Mouse (Mus musculus): ENCODE results near the gene Xrn2. TPM values are rescaled to one million over a fixed set of nuclear protein-coding genes. Genes with fewer than 3 reads are reported as not detected.
A peak's percentile ranks its signal among the peaks of the same experiment; 100 is the strongest.
"Not testable (repeated sequence)": the region's sequence is repeated elsewhere in the genome, so short reads cannot be mapped to it uniquely, and the experiment has no call there.

Gene Xrn2
- polyA plus RNA-seq, 1 experiment from 2014 or later = 93.4 TPM

DNA sequence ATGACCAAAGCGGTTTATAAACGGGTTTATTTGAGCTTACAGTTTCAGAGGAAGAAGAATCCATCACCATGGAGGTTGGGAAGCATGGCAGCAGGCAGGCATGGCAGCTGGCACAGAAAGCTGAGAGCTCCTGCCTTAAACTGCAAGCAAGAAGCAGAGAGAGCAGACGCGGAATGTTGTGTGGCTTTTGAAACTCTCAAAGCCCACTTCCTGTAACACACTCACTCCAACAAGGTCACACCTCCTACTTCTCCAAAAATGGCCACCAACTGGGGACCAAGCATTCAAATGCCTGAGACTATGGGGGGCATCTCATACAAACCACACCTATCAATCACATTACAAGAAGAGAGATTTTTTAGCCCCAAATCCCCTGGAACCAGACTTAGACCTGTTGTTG, 2.7 kb upstream of the Xrn2 start:
- Histone ChIP-seq H3K4me1 (ENCODE audit: control insufficient read depth, insufficient read depth, low read length) (peaks cover 14% of the 10 kb centered on the region), H3K9ac (ENCODE audit: low read length) (no peak overlapping the region), H3K4me3 (ENCODE audit: low read depth, low read length) (no peak overlapping the region), H3K4me2 (ENCODE audit: low read length) (no peak overlapping the region), H3K9me3 (replicated peaks; ENCODE audit: control insufficient read depth, low read length) (no peaks in the 10 kb centered on the region), H3K27me3 (replicated peaks; ENCODE audit: control insufficient read depth, insufficient read depth, low read length) (no peaks in the 10 kb centered on the region), H3K27ac (ENCODE audit: low read depth, low read length) (no peak overlapping the region), H3K36me3 (ENCODE audit: control insufficient read depth, insufficient read depth, low read length) (no peaks in the 10 kb centered on the region)
- no peak for ATAC-seq
- 96% methylated on average over 4 of the region's 4 CpGs for WGBS
- DNase-seq (ENCODE audit: low spot score) = no peak

DNA sequence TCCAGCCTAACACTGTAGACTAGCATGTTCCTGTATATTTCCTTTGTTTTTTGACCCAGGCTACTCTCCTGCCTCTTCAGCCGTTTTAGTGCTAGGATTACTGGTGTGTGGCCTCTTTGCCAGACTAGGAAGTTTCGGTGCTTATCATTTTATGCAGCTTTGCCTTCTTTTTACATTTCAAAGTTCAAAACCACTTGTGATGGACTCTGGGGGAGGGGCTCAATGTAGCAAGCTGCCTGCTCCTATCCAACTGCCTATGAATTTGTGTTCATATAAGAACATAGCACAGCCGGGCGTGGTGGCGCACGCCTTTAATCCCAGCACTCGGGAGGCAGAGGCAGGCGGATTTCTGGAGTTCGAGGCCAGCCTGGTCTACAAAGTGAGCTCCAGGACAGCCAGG, 1.8 kb upstream of the Xrn2 start:
- Histone ChIP-seq H3K27me3 (replicated peaks; ENCODE audit: control insufficient read depth, insufficient read depth, low read length) (no peaks in the 10 kb centered on the region), H3K9ac (ENCODE audit: low read length) (no peak overlapping the region), H3K4me2 (ENCODE audit: low read length) (no peak overlapping the region), H3K9me3 (replicated peaks; ENCODE audit: control insufficient read depth, low read length) (no peaks in the 10 kb centered on the region), H3K27ac (ENCODE audit: low read depth, low read length) (no peak overlapping the region), H3K4me3 (ENCODE audit: low read depth, low read length) (no peak overlapping the region), H3K36me3 (ENCODE audit: control insufficient read depth, insufficient read depth, low read length) (no peaks in the 10 kb centered on the region), H3K4me1 (ENCODE audit: control insufficient read depth, insufficient read depth, low read length) (peaks cover 14% of the 10 kb centered on the region)
- WGBS = 94% methylated on average over 9 of the region's 9 CpGs
- no peak for DNase-seq (ENCODE audit: low spot score)
- no peak for ATAC-seq

DNA sequence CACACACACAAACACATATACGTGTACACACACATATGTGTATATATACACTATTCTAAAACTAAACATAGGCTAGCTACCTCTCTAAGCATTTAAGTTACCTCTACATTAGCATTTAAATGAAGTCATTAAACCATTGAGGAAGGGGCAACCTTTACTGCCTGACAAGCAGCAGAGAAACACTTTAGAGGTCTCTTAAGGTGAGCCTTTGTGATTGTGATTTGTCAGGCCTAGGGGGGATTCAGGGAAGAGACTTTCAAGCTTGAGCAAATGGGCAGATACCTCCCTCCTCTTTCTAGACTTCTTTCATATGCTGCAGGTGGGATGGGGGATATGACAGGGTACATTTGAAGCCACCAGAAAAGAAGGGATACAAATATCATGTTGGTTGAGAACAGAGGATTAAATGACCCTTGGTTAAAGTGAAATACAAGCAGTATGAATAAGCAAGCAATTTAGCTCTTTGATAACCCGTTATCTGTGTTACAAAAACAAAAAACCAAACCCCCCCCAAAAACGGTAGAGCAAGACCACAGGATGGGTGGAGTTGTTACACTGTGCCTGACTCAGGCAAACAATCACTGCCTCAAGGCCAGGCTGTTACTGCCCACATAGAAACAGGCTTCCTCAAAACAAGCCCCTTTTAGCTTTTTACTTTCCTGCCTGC, 1.2 kb upstream of the Xrn2 start:
- WGBS = 81% methylated on average over 3 of the region's 3 CpGs
- Histone ChIP-seq H3K4me1 (ENCODE audit: control insufficient read depth, insufficient read depth, low read length) (peaks cover 14% of the 10 kb centered on the region), H3K27me3 (replicated peaks; ENCODE audit: control insufficient read depth, insufficient read depth, low read length) (no peaks in the 10 kb centered on the region), H3K9ac (ENCODE audit: low read length) (peak overlapping the region; percentile 93), H3K36me3 (ENCODE audit: control insufficient read depth, insufficient read depth, low read length) (no peaks in the 10 kb centered on the region), H3K9me3 (replicated peaks; ENCODE audit: control insufficient read depth, low read length) (no peaks in the 10 kb centered on the region), H3K4me2 (ENCODE audit: low read length) (peak overlapping the region; percentile 74), H3K27ac (ENCODE audit: low read depth, low read length) (peak overlapping the region; percentile 98), H3K4me3 (ENCODE audit: low read depth, low read length) (peak overlapping the region; percentile 83; the same call in 1 of the 2 replicates)
- ATAC-seq (no peak), DNase-seq (ENCODE audit: low spot score) (no peak)

DNA sequence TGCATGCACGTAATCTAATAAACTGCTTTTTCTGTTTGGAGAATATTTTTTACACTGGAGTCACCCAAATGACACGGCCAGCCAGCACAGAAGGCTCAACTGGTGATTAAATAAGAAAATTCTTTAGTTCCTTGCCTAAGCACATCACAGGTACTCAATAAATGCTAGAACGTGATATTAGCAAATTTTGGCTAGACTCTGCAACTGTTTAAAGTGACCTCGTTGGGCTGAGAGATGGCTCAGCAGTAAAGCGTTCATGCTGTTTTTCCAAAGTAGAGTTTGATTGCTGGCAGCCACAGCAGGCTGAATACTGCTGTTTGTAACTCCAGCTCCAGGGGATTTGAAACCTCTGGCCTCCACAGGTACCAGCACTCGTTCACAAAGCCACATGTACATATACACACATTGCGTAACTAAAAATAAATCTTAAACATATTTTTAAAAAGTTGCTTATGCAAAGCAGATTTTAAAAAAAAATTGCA, 614 bp upstream of the Xrn2 start:
- H3K36me3 ChIP-seq (ENCODE audit: control insufficient read depth, insufficient read depth, low read length) = no peaks in the 10 kb centered on the region
- DNase-seq (ENCODE audit: low spot score) = no peak
- ATAC-seq = 0 out of 2 replicates have a peak, but pooled peaks have one; percentile 0
- peak overlapping the region; percentile 98 for H3K27ac ChIP-seq (ENCODE audit: low read depth, low read length)
- H3K9ac ChIP-seq (ENCODE audit: low read length) = peak overlapping the region; percentile 93
- peak overlapping the region; percentile 74 for H3K4me2 ChIP-seq (ENCODE audit: low read length)
- WGBS = 48% methylated on average over 7 of the region's 7 CpGs
- peaks cover 14% of the 10 kb centered on the region for H3K4me1 ChIP-seq (ENCODE audit: control insufficient read depth, insufficient read depth, low read length)
- peak overlapping the region; percentile 83 for H3K4me3 ChIP-seq (ENCODE audit: low read depth, low read length)
- H3K27me3 ChIP-seq (replicated peaks; ENCODE audit: control insufficient read depth, insufficient read depth, low read length) = no peaks in the 10 kb centered on the region
- H3K9me3 ChIP-seq (replicated peaks; ENCODE audit: control insufficient read depth, low read length) = no peaks in the 10 kb centered on the region

DNA sequence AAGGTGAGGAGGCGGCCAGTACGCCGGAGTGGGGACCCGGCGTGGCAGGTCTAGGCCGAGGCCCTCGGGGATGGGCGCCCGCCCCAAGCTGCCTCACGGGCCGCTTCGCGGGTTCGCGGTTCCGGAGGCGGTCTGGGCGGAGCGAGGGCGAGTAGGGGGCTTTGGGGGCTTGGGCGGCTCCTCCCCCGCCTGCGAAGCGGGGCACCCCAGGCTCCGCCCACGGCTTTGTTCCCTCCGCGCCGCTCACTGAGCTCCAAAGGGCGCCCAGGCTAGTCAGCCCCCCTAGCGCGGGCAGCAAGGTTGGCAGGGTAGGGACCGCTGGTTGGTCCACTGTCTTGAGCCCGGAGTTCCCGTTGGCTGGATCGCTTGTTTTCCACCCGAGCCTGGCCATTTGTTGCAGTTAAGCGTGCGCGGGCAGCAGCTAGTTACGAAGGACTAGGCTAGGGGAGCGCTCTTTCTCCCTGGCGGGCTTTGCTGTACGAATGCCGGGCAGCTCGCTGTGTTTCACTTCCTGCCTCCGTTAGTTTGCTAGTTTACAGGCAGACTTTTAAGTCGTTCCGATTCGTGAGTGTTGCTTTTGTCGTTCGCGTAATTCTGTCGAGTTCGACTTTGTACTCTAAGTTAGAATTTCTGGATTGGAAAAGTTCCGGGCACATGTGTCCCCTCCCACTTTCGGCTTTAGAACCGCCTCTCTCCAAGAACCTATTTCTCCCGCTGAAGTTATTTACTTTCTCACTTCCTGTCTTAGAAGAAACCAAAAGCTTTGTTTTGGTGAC, 586 bp downstream of the Xrn2 start:
- Histone ChIP-seq H3K9me3 (replicated peaks; ENCODE audit: control insufficient read depth, low read length) (no peaks in the 10 kb centered on the region), H3K4me2 (ENCODE audit: low read length) (peak overlapping the region; percentile 74), H3K4me3 (ENCODE audit: low read depth, low read length) (peak overlapping the region; percentile 83), H3K4me1 (ENCODE audit: control insufficient read depth, insufficient read depth, low read length) (peaks cover 14% of the 10 kb centered on the region), H3K36me3 (ENCODE audit: control insufficient read depth, insufficient read depth, low read length) (no peaks in the 10 kb centered on the region), H3K27ac (ENCODE audit: low read depth, low read length) (peak overlapping the region; percentile 98), H3K27me3 (replicated peaks; ENCODE audit: control insufficient read depth, insufficient read depth, low read length) (no peaks in the 10 kb centered on the region), H3K9ac (ENCODE audit: low read length) (peak overlapping the region; percentile 93)
- DNase-seq (ENCODE audit: low spot score) (peak; percentile 90), ATAC-seq (peak; percentile 93)
- WGBS = under 1% methylated on average over 56 of the region's 59 CpGs

DNA sequence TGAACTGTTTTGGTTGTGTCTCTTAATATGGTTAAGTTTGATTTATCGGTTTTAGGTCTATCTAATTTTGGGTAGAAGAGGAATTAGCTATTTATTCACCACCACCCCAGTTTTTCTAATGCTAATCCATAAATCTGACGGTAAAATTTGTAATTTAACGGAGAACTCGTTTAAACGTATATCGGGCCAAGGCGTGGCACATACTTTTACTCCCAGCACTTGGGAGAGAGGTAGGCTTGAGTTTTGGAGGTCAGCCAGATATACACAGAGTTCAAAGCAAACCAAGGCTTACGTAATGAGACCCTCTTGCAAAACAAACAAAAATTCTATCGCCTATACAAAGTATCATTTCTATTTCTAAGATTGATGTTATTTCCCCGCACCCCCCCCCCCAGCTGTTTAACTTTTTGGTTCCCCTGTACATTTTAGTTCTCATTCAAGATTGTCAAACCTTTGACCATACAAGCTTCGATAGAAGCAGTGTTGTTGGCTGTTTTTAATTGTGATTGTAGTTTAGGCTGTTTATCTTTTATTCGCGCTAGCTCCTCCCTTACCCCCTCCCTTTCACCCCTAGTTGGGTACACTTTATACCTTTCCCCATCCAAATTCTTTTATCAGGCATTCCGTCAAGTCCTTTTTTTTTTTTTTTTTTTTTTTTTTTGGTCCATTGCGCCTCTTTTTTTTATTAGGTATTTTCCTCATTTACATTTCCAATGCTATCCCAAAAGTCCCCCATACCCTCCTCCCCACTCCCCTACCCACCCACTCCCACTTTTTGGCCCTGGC, 1.5 kb downstream of the Xrn2 start:
- Histone ChIP-seq H3K4me3 (ENCODE audit: low read depth, low read length) (peak overlapping the region; percentile 83), H3K27me3 (replicated peaks; ENCODE audit: control insufficient read depth, insufficient read depth, low read length) (no peaks in the 10 kb centered on the region), H3K27ac (ENCODE audit: low read depth, low read length) (no peak overlapping the region), H3K4me2 (ENCODE audit: low read length) (peak overlapping the region; percentile 74), H3K9ac (ENCODE audit: low read length) (peak overlapping the region; percentile 93), H3K9me3 (replicated peaks; ENCODE audit: control insufficient read depth, low read length) (no peaks in the 10 kb centered on the region), H3K36me3 (ENCODE audit: control insufficient read depth, insufficient read depth, low read length) (no peaks in the 10 kb centered on the region), H3K4me1 (ENCODE audit: control insufficient read depth, insufficient read depth, low read length) (peaks cover 14% of the 10 kb centered on the region)
- ATAC-seq = no peak
- DNase-seq (ENCODE audit: low spot score) = peak; percentile 16
- WGBS = 25% methylated on average over 15 of the region's 15 CpGs

DNA sequence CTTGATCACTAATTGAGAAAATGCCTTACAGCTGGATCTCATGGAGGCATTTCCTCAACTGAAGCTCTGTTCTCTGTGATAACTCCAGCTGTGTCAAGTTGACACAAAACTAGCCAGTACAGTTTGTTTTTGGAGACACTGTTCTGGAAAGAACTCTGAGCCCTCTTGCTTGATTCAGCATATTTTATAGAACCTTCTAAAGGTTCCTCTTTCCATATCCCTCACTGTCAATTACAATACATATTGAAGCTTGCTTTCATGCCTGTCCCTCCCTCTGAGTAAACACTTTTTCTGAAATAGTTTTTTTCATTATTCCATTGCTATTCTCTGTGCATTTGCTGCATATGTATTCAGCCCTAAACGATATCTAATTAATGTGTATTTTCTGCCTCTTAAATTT, 9.2 kb downstream of the Xrn2 start:
- not testable (repeated sequence) for H3K36me3 ChIP-seq (ENCODE audit: control insufficient read depth, insufficient read depth, low read length); H3K27ac ChIP-seq (ENCODE audit: low read depth, low read length); DNase-seq (ENCODE audit: low spot score); H3K4me3 ChIP-seq (ENCODE audit: low read depth, low read length); H3K9ac ChIP-seq (ENCODE audit: low read length); H3K4me2 ChIP-seq (ENCODE audit: low read length); H3K9me3 ChIP-seq (replicated peaks; ENCODE audit: control insufficient read depth, low read length); H3K27me3 ChIP-seq (replicated peaks; ENCODE audit: control insufficient read depth, insufficient read depth, low read length); H3K4me1 ChIP-seq (ENCODE audit: control insufficient read depth, insufficient read depth, low read length); ATAC-seq
- 84% methylated on average over 1 of the region's 1 CpGs for WGBS

DNA sequence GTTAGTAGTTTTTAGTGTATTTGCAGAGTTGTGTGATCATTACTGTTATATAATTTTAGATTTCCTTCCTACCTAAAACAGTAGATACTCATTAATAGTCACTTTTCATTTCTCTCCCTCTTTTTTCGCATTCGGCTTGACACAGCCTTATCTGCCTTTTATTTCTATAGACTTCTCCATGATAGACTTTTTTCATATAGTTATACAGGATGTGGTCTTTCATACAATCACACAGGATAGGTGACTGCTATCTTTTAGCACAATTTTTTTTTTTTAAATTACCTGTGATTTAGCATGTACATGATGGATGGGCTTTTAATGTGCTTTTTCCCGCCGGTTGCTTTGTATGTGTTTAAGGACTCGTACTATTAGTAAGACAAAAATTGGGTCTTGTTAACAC, 10.3 kb downstream of the Xrn2 start:
- peaks cover 18% of the 10 kb centered on the region for H3K36me3 ChIP-seq (ENCODE audit: control insufficient read depth, insufficient read depth, low read length)
- no peaks in the 10 kb centered on the region for H3K4me1 ChIP-seq (ENCODE audit: control insufficient read depth, insufficient read depth, low read length)
- no peak overlapping the region for H3K4me2 ChIP-seq (ENCODE audit: low read length)
- no peaks in the 10 kb centered on the region for H3K27me3 ChIP-seq (replicated peaks; ENCODE audit: control insufficient read depth, insufficient read depth, low read length)
- H3K9me3 ChIP-seq (replicated peaks; ENCODE audit: control insufficient read depth, low read length) = no peaks in the 10 kb centered on the region
- 98% methylated on average over 5 of the region's 5 CpGs for WGBS
- H3K4me3 ChIP-seq (ENCODE audit: low read depth, low read length) = no peak overlapping the region
- ATAC-seq (no peak), DNase-seq (ENCODE audit: low spot score) (no peak)
- no peak overlapping the region for H3K27ac ChIP-seq (ENCODE audit: low read depth, low read length)
- H3K9ac ChIP-seq (ENCODE audit: low read length) = no peak overlapping the region

Data from forebrain, embryonic 14.5 days (tissue).